Mouse (Mus musculus) bone marrow, adult 2 months (tissue): Measurements from ENCODE around the gene Aldh1a3.

Experiments
- CTCF ChIP-seq: fragments of 200-500 bp; IDR thresholded peaks from 2 replicates; pipeline ENCODE4 v1.5.1; 2011; ENCODE audit warnings: low read length, control low read depth; ENCODE audit not compliant: control insufficient read depth, insufficient read depth
- POLR2A ChIP-seq: fragments of 200-500 bp; IDR thresholded peaks from 2 replicates; pipeline ENCODE4 v1.6.1; 2011; ENCODE audit warnings: low read depth, mild to moderate bottlenecking, control low read depth, low read length, borderline replicate concordance; ENCODE audit not compliant: control insufficient read depth

DNA sequence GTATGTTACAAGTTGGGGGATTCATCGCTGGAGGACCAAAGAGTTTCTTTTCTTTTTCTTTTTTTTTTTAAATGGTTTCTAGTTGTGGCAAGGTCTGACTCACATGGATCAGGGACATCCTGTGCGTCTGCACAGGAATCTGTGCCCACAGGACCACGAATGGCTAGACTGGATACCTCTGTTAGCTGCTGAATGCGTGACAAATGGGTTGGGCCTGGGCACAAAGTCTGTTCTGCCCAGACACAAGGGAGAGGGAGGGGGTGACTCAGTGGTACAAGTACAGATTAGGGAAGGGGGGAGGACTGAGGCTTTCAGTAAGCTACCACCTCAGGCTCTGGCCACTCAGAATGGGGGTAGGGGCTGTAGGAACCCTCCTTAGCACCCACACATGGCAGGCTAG is 51.6 kb downstream of the Aldh1a3 start:
- TF ChIP-seq CTCF = no peak
- no peak for TF ChIP-seq POLR2A
